Mouse (Mus musculus): ENCODE measurements around the gene Cblb. TPM values are rescaled to one million over a fixed set of nuclear protein-coding genes. Genes with fewer than 3 reads are reported as not detected.

Gene Cblb
- polyA plus RNA-seq, 1 experiment from 2014 or later, result 15.3 TPM

GRCm38 (mm10) chr16:52009421-52009820, 21.6 kb upstream of the Cblb start:
- Histone ChIP-seq H3K27me3 (ENCODE audit: insufficient read depth, low read length) (no peaks in the 10 kb centered on the region), H3K9me3 (ENCODE audit: low read length) (no peaks in the 10 kb centered on the region; the same call in 1 of the 2 replicates), H3K27ac (ENCODE audit: low read length) (no peak overlapping the region), H3K36me3 (ENCODE audit: insufficient read depth, low read length) (no peaks in the 10 kb centered on the region), H3K4me2 (replicated peaks; ENCODE audit: low read depth, low read length) (no peak overlapping the region), H3K4me3 (ENCODE audit: low read length) (no peak overlapping the region), H3K4me1 (ENCODE audit: insufficient read depth, low read length) (0 out of 2 replicates have a peak, but pooled peaks cover 5% of the 10 kb centered on the region), H3K9ac (replicated peaks; ENCODE audit: low read length) (no peak overlapping the region)
- ATAC-seq (ENCODE audit: low FRiP score, low TSS enrichment), result no peak
- WGBS, result 88% methylated on average over 6 of the region's 6 CpGs

- H3K9me3 ChIP-seq (ENCODE audit: low read length), result no peaks in the 10 kb centered on the region; the same call in 1 of the 2 replicates
- peak; percentile 46; the same call in 1 of the 2 replicates for ATAC-seq (ENCODE audit: low FRiP score, low TSS enrichment)
- H3K9ac ChIP-seq (replicated peaks; ENCODE audit: low read length), result no peak overlapping the region
- no peak overlapping the region for H3K4me3 ChIP-seq (ENCODE audit: low read length)
- no peaks in the 10 kb centered on the region for H3K36me3 ChIP-seq (ENCODE audit: insufficient read depth, low read length)
- 0 out of 2 replicates have a peak, but pooled peaks cover 5% of the 10 kb centered on the region for H3K4me1 ChIP-seq (ENCODE audit: insufficient read depth, low read length)
- H3K27ac ChIP-seq (ENCODE audit: low read length), result no peak overlapping the region
- no peaks in the 10 kb centered on the region for H3K27me3 ChIP-seq (ENCODE audit: insufficient read depth, low read length)
- 50% methylated on average over 3 of the region's 3 CpGs for WGBS
- no peak overlapping the region for H3K4me2 ChIP-seq (replicated peaks; ENCODE audit: low read depth, low read length)
These were observed 18.0 kb upstream of the Cblb start for GRCm38 (mm10) chr16:52012984-52013383.

- no peak overlapping the region for H3K9ac ChIP-seq (replicated peaks; ENCODE audit: low read length)
- WGBS, result 83% methylated on average over 2 of the region's 2 CpGs
These were observed 17.2 kb upstream of the Cblb start for GRCm38 (mm10) chr16:52013812-52014211.

GRCm38 (mm10) chr16:52023417-52023816, 7.6 kb upstream of the Cblb start:
- no peaks in the 10 kb centered on the region for H3K36me3 ChIP-seq (ENCODE audit: insufficient read depth, low read length)
- H3K4me3 ChIP-seq (ENCODE audit: low read length), result no peak overlapping the region
- H3K4me1 ChIP-seq (ENCODE audit: insufficient read depth, low read length), result no peaks in the 10 kb centered on the region
- no peak overlapping the region for H3K4me2 ChIP-seq (replicated peaks; ENCODE audit: low read depth, low read length)
- ATAC-seq (ENCODE audit: low FRiP score, low TSS enrichment), result no peak
- H3K9me3 ChIP-seq (ENCODE audit: low read length), result no peaks in the 10 kb centered on the region
- H3K9ac ChIP-seq (replicated peaks; ENCODE audit: low read length), result no peak overlapping the region
- no peaks in the 10 kb centered on the region for H3K27me3 ChIP-seq (ENCODE audit: insufficient read depth, low read length)
- H3K27ac ChIP-seq (ENCODE audit: low read length), result no peak overlapping the region
- WGBS, result 85% methylated on average over 5 of the region's 5 CpGs

More at GRCm38 (mm10) chr16:52013812-52014211, 17.2 kb upstream of the Cblb start:
- Histone ChIP-seq H3K9me3 (ENCODE audit: low read length) (no peaks in the 10 kb centered on the region; the same call in 1 of the 2 replicates), H3K36me3 (ENCODE audit: insufficient read depth, low read length) (no peaks in the 10 kb centered on the region), H3K4me1 (ENCODE audit: insufficient read depth, low read length) (no peaks in the 10 kb centered on the region), H3K4me3 (ENCODE audit: low read length) (no peak overlapping the region), H3K27me3 (ENCODE audit: insufficient read depth, low read length) (no peaks in the 10 kb centered on the region), H3K4me2 (replicated peaks; ENCODE audit: low read depth, low read length) (no peak overlapping the region), H3K27ac (ENCODE audit: low read length) (no peak overlapping the region)
- ATAC-seq (ENCODE audit: low FRiP score, low TSS enrichment), result no peak

GRCm38 (mm10) chr16:52027326-52027725, 3.7 kb upstream of the Cblb start:
- no peaks in the 10 kb centered on the region for H3K27me3 ChIP-seq (ENCODE audit: insufficient read depth, low read length)
- ATAC-seq (ENCODE audit: low FRiP score, low TSS enrichment), result no peak
- 86% methylated on average over 4 of the region's 4 CpGs for WGBS
- H3K4me2 ChIP-seq (replicated peaks; ENCODE audit: low read depth, low read length), result no peak overlapping the region
- no peaks in the 10 kb centered on the region for H3K36me3 ChIP-seq (ENCODE audit: insufficient read depth, low read length)
- no peaks in the 10 kb centered on the region for H3K9me3 ChIP-seq (ENCODE audit: low read length)
- H3K4me3 ChIP-seq (ENCODE audit: low read length), result no peak overlapping the region
- peaks cover 7% of the 10 kb centered on the region; the same call in 1 of the 2 replicates for H3K4me1 ChIP-seq (ENCODE audit: insufficient read depth, low read length)
- no peak overlapping the region for H3K9ac ChIP-seq (replicated peaks; ENCODE audit: low read length)
- H3K27ac ChIP-seq (ENCODE audit: low read length), result no peak overlapping the region

GRCm38 (mm10) chr16:52029001-52029400, 2.0 kb upstream of the Cblb start:
- Histone ChIP-seq H3K9me3 (ENCODE audit: low read length) (no peaks in the 10 kb centered on the region), H3K4me2 (replicated peaks; ENCODE audit: low read depth, low read length) (no peak overlapping the region), H3K27me3 (ENCODE audit: insufficient read depth, low read length) (no peaks in the 10 kb centered on the region), H3K27ac (ENCODE audit: low read length) (no peak overlapping the region), H3K9ac (replicated peaks; ENCODE audit: low read length) (no peak overlapping the region), H3K4me3 (ENCODE audit: low read length) (no peak overlapping the region), H3K36me3 (ENCODE audit: insufficient read depth, low read length) (peaks cover under 1% of the 10 kb centered on the region; the same call in 1 of the 2 replicates), H3K4me1 (ENCODE audit: insufficient read depth, low read length) (peaks cover 13% of the 10 kb centered on the region)
- WGBS, result 88% methylated on average over 3 of the region's 3 CpGs
- ATAC-seq (ENCODE audit: low FRiP score, low TSS enrichment), result no peak

- Histone ChIP-seq H3K4me2 (replicated peaks; ENCODE audit: low read depth, low read length) (peak overlapping the region; percentile 68), H3K9ac (replicated peaks; ENCODE audit: low read length) (peak overlapping the region; percentile 95), H3K27me3 (ENCODE audit: insufficient read depth, low read length) (no peaks in the 10 kb centered on the region), H3K4me1 (ENCODE audit: insufficient read depth, low read length) (peaks cover 31% of the 10 kb centered on the region), H3K27ac (ENCODE audit: low read length) (peak overlapping the region; percentile 97), H3K36me3 (ENCODE audit: insufficient read depth, low read length) (peaks cover 23% of the 10 kb centered on the region), H3K9me3 (ENCODE audit: low read length) (no peaks in the 10 kb centered on the region), H3K4me3 (ENCODE audit: low read length) (peak overlapping the region; percentile 92)
- WGBS, result 0% methylated on average over 35 of the region's 37 CpGs
- peak; percentile 85 for ATAC-seq (ENCODE audit: low FRiP score, low TSS enrichment)
These were observed 757 bp downstream of the Cblb start for GRCm38 (mm10) chr16:52031712-52032251.

- H3K4me2 ChIP-seq (replicated peaks; ENCODE audit: low read depth, low read length), result peak overlapping the region; percentile 68
These were observed 1.6 kb downstream of the Cblb start for GRCm38 (mm10) chr16:52032376-52033330.

GRCm38 (mm10) chr16:52033381-52034315, 2.6 kb downstream of the Cblb start:
- H3K4me1 ChIP-seq (ENCODE audit: insufficient read depth, low read length), result peaks cover 36% of the 10 kb centered on the region
- no peak overlapping the region for H3K9ac ChIP-seq (replicated peaks; ENCODE audit: low read length)
- H3K27ac ChIP-seq (ENCODE audit: low read length), result no peak overlapping the region
- H3K4me3 ChIP-seq (ENCODE audit: low read length), result peak overlapping the region; percentile 92
- no peak for ATAC-seq (ENCODE audit: low FRiP score, low TSS enrichment)
- H3K4me2 ChIP-seq (replicated peaks; ENCODE audit: low read depth, low read length), result peak overlapping the region; percentile 68
- H3K36me3 ChIP-seq (ENCODE audit: insufficient read depth, low read length), result peaks cover 31% of the 10 kb centered on the region
- no peaks in the 10 kb centered on the region for H3K9me3 ChIP-seq (ENCODE audit: low read length)
- 92% methylated on average over 4 of the region's 4 CpGs for WGBS
- H3K27me3 ChIP-seq (ENCODE audit: insufficient read depth, low read length), result no peaks in the 10 kb centered on the region

More at GRCm38 (mm10) chr16:52032376-52033330, 1.6 kb downstream of the Cblb start:
- Histone ChIP-seq H3K9ac (replicated peaks; ENCODE audit: low read length) (peak overlapping the region; percentile 95), H3K27ac (ENCODE audit: low read length) (peak overlapping the region; percentile 97), H3K4me1 (ENCODE audit: insufficient read depth, low read length) (peaks cover 31% of the 10 kb centered on the region), H3K4me3 (ENCODE audit: low read length) (peak overlapping the region; percentile 92), H3K9me3 (ENCODE audit: low read length) (no peaks in the 10 kb centered on the region), H3K27me3 (ENCODE audit: insufficient read depth, low read length) (no peaks in the 10 kb centered on the region), H3K36me3 (ENCODE audit: insufficient read depth, low read length) (peaks cover 23% of the 10 kb centered on the region)
- WGBS, result 16% methylated on average over 28 of the region's 29 CpGs
- no peak for ATAC-seq (ENCODE audit: low FRiP score, low TSS enrichment)

All from kidney, embryonic 16.5 days (tissue).